Mouse (Mus musculus) ES-Bruce4 (cell line): ENCODE results near the gene Agpat1.

ENCODE experiments used
- CTCF ChIP-seq: IDR thresholded peaks from one replicate; pipeline ENCODE4 v1.8.1; 2011; ENCODE audit warnings: low read depth, low read length
- EP300 ChIP-seq: IDR thresholded peaks from 2 replicates; pipeline ENCODE4 v1.6.1; 2011; ENCODE audit warnings: low read depth, low read length; ENCODE audit not compliant: insufficient read depth
- POLR2A ChIP-seq: IDR thresholded peaks from one replicate; pipeline ENCODE4 v1.8.1; 2011; ENCODE audit warnings: low read length; ENCODE audit not compliant: insufficient read depth

- no peak for TF ChIP-seq EP300
- no peak for TF ChIP-seq CTCF
- no peak for TF ChIP-seq POLR2A
These were observed 24.0 kb downstream of the Agpat1 start, which contains the start of gene Ppt2 for GRCm38 (mm10) chr17:34627943-34628643.
